Mouse (Mus musculus): Measurements from ENCODE around the gene Gm17482. TPM values are rescaled to one million over a fixed set of nuclear protein-coding genes. Genes with fewer than 3 reads are reported as not detected.

Gene Gm17482
- polyA plus RNA-seq, 2 experiments, result not detected

DNA sequence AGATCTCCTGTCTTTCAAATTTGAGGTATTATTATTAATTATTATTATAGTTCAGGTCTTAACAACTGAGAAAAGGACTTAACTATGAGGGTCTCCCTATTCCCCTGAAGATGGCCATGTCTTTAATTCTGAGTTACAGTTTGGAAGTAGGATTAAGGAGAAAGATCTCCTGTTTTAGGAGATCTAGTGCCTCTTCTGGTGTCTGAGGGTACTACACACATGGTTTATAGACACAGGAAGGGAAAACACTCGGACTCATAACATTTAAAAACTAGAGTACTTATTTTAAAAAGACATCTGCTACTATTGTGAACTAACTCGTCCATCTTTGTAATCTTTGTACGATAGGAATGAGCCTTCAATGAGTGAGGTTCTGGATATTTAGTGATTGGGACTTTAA lies 24.1 kb upstream of the Gm17482 start:
- no peaks in the 10 kb centered on the region for H3K36me3 ChIP-seq (replicated peaks; ENCODE audit: control insufficient read depth, insufficient read depth, low read depth)
- no peak overlapping the region for H3K4me3 ChIP-seq (ENCODE audit: insufficient read depth in 1 of 2, low read depth in 2 of 2, low read length in 2 of 2)
- no peak overlapping the region for H3K9ac ChIP-seq (replicated peaks)
- no peak for TF ChIP-seq EP300 (IDR thresholded peaks at IDR 0.05; ENCODE audit: low read depth)
- no peak for TF ChIP-seq CTCF (IDR thresholded peaks at IDR 0.05; ENCODE audit: low read depth)
- 42% methylated on average over 3 of the region's 3 CpGs for WGBS (ENCODE audit: insufficient replicate concordance)
- H3K27me3 ChIP-seq (ENCODE audit: control insufficient read depth, insufficient read depth, low read length), result no peaks in the 10 kb centered on the region
- no peak overlapping the region for H3K27ac ChIP-seq
- H3K4me2 ChIP-seq (ENCODE audit: low read depth), result no peak overlapping the region
- no peaks in the 10 kb centered on the region; a peak in 1 of 4 replicates for H3K4me1 ChIP-seq (replicated peaks; ENCODE audit: control insufficient read depth in 2 of 2, insufficient read depth in 2 of 2, low read length in 1 of 2)
- ATAC-seq (ENCODE audit: insufficient read depth) (no peak), DNase-seq (ENCODE audit: low read depth in 3 of 3, low spot score in 3 of 3) (no peak)
- no peaks in the 10 kb centered on the region for H3K9me3 ChIP-seq (ENCODE audit: control insufficient read depth, low read length)

DNA sequence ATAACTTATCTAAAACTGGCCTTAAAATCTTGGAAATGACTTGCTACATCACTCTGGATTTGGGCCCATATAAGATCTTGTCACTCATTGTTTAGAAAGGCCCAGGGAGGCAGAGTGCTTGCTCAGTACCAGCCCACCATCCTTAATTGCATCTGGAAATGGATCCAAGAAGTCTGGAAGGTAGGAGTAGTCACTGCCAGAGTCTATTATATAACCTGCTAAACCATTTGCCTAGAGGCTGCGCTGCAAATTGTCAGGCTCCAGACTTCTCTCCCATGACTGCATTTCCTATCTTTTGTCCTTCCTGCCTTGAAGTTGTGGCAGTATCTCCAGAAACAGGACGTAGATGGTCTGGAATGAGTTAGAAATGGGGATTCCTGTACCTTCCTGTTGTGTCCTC lies 17.0 kb upstream of the Gm17482 start:
- Histone ChIP-seq H3K36me3 (replicated peaks; ENCODE audit: control insufficient read depth, insufficient read depth, low read depth) (no peaks in the 10 kb centered on the region), H3K27me3 (ENCODE audit: control insufficient read depth, insufficient read depth, low read length) (no peaks in the 10 kb centered on the region), H3K4me3 (ENCODE audit: insufficient read depth in 1 of 2, low read depth in 2 of 2, low read length in 2 of 2) (no peak overlapping the region), H3K27ac (no peak overlapping the region), H3K4me2 (ENCODE audit: low read depth) (no peak overlapping the region), H3K9me3 (ENCODE audit: control insufficient read depth, low read length) (no peaks in the 10 kb centered on the region), H3K9ac (replicated peaks) (no peak overlapping the region), H3K4me1 (replicated peaks; ENCODE audit: control insufficient read depth in 2 of 2, insufficient read depth in 2 of 2, low read length in 1 of 2) (no peaks in the 10 kb centered on the region)
- TF ChIP-seq CTCF (IDR thresholded peaks at IDR 0.05; ENCODE audit: low read depth) (no peak), EP300 (IDR thresholded peaks at IDR 0.05; ENCODE audit: low read depth) (no peak)
- ATAC-seq (ENCODE audit: insufficient read depth) (no peak), DNase-seq (ENCODE audit: low read depth in 3 of 3, low spot score in 3 of 3) (no peak)
- 41% methylated on average over 2 of the region's 2 CpGs for WGBS (ENCODE audit: insufficient replicate concordance)

DNA sequence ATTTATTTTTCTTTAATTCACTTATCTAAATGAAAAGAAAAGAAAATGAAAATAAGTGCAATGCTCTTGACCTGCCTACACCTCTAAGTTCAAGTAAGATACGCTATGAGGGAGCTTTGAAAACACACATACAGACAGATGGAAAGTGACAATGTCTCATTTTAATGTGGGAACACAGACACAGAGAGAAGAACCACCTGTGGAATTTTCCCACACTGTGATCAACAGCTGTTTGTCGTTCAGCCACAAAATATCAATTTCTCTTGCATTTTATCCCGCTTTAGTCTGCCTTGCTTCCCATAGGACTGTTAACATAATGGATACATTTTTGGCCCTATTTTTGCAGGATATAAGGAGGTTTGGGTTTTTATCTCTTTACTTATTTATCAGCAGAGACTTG lies 16.3 kb upstream of the Gm17482 start:
- no peak for DNase-seq (ENCODE audit: low read depth in 3 of 3, low spot score in 3 of 3)
- no peaks in the 10 kb centered on the region for H3K9me3 ChIP-seq (ENCODE audit: control insufficient read depth, low read length)
- H3K4me1 ChIP-seq (replicated peaks; ENCODE audit: control insufficient read depth in 2 of 2, insufficient read depth in 2 of 2, low read length in 1 of 2), result no peaks in the 10 kb centered on the region
- ATAC-seq (ENCODE audit: insufficient read depth), result no peak
- H3K9ac ChIP-seq (replicated peaks), result no peak overlapping the region
- 69% methylated on average over 3 of the region's 3 CpGs for WGBS (ENCODE audit: insufficient replicate concordance)
- H3K36me3 ChIP-seq (replicated peaks; ENCODE audit: control insufficient read depth, insufficient read depth, low read depth), result no peaks in the 10 kb centered on the region
- no peak overlapping the region for H3K4me2 ChIP-seq (ENCODE audit: low read depth)
- no peak overlapping the region for H3K27ac ChIP-seq
- H3K4me3 ChIP-seq (ENCODE audit: insufficient read depth in 1 of 2, low read depth in 2 of 2, low read length in 2 of 2), result no peak overlapping the region
- TF ChIP-seq EP300 (IDR thresholded peaks at IDR 0.05; ENCODE audit: low read depth), result no peak
- no peak for TF ChIP-seq CTCF (IDR thresholded peaks at IDR 0.05; ENCODE audit: low read depth)
- H3K27me3 ChIP-seq (ENCODE audit: control insufficient read depth, insufficient read depth, low read length), result no peaks in the 10 kb centered on the region

DNA sequence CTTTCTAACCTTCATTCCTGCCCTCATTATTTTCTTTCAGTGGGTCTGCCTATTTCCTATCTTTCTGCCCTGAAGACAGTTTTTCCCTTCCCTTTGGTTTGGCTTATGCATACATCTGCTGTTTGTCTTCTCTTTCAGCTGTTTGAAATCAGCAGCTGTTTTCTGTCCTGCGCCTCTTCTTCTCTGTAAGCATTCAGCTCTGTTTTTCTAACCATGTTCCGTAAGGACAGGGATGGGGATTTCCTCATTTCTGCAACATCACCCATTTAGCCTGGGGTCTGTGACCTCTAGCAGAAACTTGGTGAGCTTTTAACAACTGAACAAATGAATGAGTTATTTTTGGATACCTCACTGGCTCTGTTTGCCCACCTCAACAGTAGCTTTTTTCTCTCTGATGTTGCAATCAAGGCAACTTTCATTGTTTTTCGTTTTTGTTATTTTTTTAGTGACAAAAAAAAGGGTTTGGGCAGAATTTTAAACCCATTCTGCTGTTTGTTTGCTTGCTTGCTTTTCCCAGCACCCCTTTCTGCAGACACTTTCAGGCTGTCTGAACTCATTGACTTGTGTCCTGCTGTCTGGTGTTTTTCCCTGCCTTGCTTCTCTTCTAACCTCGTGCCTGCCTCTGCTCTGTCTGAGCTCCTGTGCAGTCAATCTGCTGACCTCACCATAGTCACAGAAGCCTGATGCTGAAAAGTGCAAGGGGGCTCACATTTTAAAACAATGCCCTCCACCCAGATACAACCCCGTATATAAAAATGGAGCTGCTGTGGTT lies 14.8 kb upstream of the Gm17482 start:
- no peaks in the 10 kb centered on the region for H3K9me3 ChIP-seq (ENCODE audit: control insufficient read depth, low read length)
- DNase-seq (ENCODE audit: low read depth in 3 of 3, low spot score in 3 of 3), result no peak
- no peak overlapping the region for H3K4me2 ChIP-seq (ENCODE audit: low read depth)
- no peaks in the 10 kb centered on the region for H3K4me1 ChIP-seq (replicated peaks; ENCODE audit: control insufficient read depth in 2 of 2, insufficient read depth in 2 of 2, low read length in 1 of 2)
- no peak overlapping the region for H3K9ac ChIP-seq (replicated peaks)
- no peak for ATAC-seq (ENCODE audit: insufficient read depth)
- no peaks in the 10 kb centered on the region for H3K36me3 ChIP-seq (replicated peaks; ENCODE audit: control insufficient read depth, insufficient read depth, low read depth)
- TF ChIP-seq EP300 (IDR thresholded peaks at IDR 0.05; ENCODE audit: low read depth) (no peak), CTCF (IDR thresholded peaks at IDR 0.05; ENCODE audit: low read depth) (no peak)
- no peaks in the 10 kb centered on the region for H3K27me3 ChIP-seq (ENCODE audit: control insufficient read depth, insufficient read depth, low read length)
- WGBS (ENCODE audit: insufficient replicate concordance), result 36% methylated on average over 5 of the region's 5 CpGs
- no peak overlapping the region for H3K27ac ChIP-seq
- no peak overlapping the region for H3K4me3 ChIP-seq (ENCODE audit: insufficient read depth in 1 of 2, low read depth in 2 of 2, low read length in 2 of 2)

DNA sequence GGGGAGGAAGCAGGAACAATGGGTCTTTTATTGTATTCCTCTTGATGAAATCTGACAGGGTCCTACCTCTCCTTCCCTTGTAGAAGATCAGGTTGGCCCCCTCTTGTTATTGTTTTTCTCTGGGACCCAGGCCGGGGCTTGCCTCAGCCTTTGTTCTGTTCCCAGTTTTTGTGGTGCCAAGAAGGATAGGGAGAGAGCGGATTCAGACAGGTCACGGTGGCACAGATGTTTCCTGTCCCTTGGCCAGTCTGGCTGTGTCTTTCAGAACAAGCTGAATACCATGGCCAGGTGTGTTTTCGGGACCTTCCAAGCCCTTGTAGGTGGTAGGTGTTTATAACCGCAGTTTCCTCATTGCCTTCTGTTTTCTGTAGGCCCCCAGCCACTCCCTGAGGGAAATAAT lies 14.0 kb upstream of the Gm17482 start:
- H3K27ac ChIP-seq, result no peak overlapping the region
- H3K9me3 ChIP-seq (ENCODE audit: control insufficient read depth, low read length), result no peaks in the 10 kb centered on the region
- 26% methylated on average over 5 of the region's 5 CpGs for WGBS (ENCODE audit: insufficient replicate concordance)
- no peak overlapping the region for H3K9ac ChIP-seq (replicated peaks)
- no peaks in the 10 kb centered on the region for H3K36me3 ChIP-seq (replicated peaks; ENCODE audit: control insufficient read depth, insufficient read depth, low read depth)
- DNase-seq (ENCODE audit: low read depth in 3 of 3, low spot score in 3 of 3) (no peak), ATAC-seq (ENCODE audit: insufficient read depth) (no peak)
- no peaks in the 10 kb centered on the region for H3K27me3 ChIP-seq (ENCODE audit: control insufficient read depth, insufficient read depth, low read length)
- H3K4me1 ChIP-seq (replicated peaks; ENCODE audit: control insufficient read depth in 2 of 2, insufficient read depth in 2 of 2, low read length in 1 of 2), result no peaks in the 10 kb centered on the region
- H3K4me2 ChIP-seq (ENCODE audit: low read depth), result no peak overlapping the region
- TF ChIP-seq EP300 (IDR thresholded peaks at IDR 0.05; ENCODE audit: low read depth), result no peak
- H3K4me3 ChIP-seq (ENCODE audit: insufficient read depth in 1 of 2, low read depth in 2 of 2, low read length in 2 of 2), result no peak overlapping the region

Data from liver, embryonic 14.5 days (tissue).